Mouse (Mus musculus) heart, embryonic 13.5 days (tissue): Measurements from ENCODE around the gene Olr1. TPM values are rescaled to one million over a fixed set of nuclear protein-coding genes. Genes with fewer than 3 reads are reported as not detected.

Experiments
- ATAC-seq: fragments of 200-750 bp; cut with Nextera tagmentation; 2 replicates; pipeline ENCODE4 v1.8.0; 2017; ENCODE audit warnings: moderate TSS enrichment; ENCODE audit not compliant: insufficient number of reproducible peaks, low FRiP score, low TSS enrichment; ENCODE audit errors: extremely low read depth
- H3K27ac ChIP-seq: fragments of 300-500 bp; sonication (generic); replicated peaks from 2 replicates; pipeline ENCODE4 v1.5.1; 2015; ENCODE audit warnings: moderate library complexity, mild to moderate bottlenecking, inconsistent platforms
- H3K27me3 ChIP-seq: fragments of 300-500 bp; sonication (generic); replicated peaks from 2 replicates; pipeline ENCODE4 v1.6.1; 2015; ENCODE audit warnings: mild to moderate bottlenecking, inconsistent platforms
- H3K36me3 ChIP-seq: fragments of 300-500 bp; sonication (generic); 2 replicates; pipeline ENCODE4 v1.6.1; 2015; ENCODE audit warnings: mild to moderate bottlenecking, inconsistent platforms
- H3K4me1 ChIP-seq: fragments of 300-500 bp; sonication (generic); 2 replicates; pipeline ENCODE4 v1.6.1; 2015; ENCODE audit warnings: inconsistent platforms
- H3K4me2 ChIP-seq: fragments of 300-500 bp; sonication (generic); 2 replicates; pipeline ENCODE4 v1.6.1; 2015; ENCODE audit warnings: inconsistent platforms, mild to moderate bottlenecking, moderate library complexity
- H3K4me3 ChIP-seq: fragments of 300-500 bp; sonication (generic); 2 replicates; pipeline ENCODE4 v1.5.1; 2015; ENCODE audit warnings: moderate library complexity, mild to moderate bottlenecking, inconsistent platforms
- H3K9ac ChIP-seq: fragments of 300-500 bp; sonication (generic); 2 replicates; pipeline ENCODE4 v1.6.1; 2015; ENCODE audit warnings: inconsistent platforms, mild to moderate bottlenecking, moderate library complexity
- H3K9me3 ChIP-seq: fragments of 300-500 bp; sonication (generic); 2 replicates; pipeline ENCODE4 v1.6.1; 2016; ENCODE audit warnings: inconsistent platforms
- WGBS: fragments of 180-500 bp; shearing (Covaris S2); methylation state at CpG from one replicate; pipeline ENCODE4 v1.1.7; 2015; ENCODE audit warnings: mixed read lengths; 5-methylcytosine and 5-hydroxymethylcytosine counted together
- polyA plus RNA-seq: library from polyadenylated mRNA; unstranded; fragments of >200 nt; fragmentation: Nextera tagmentation; extraction: Ambion mirVana; gene quantifications from 2 replicates; pipeline ENCODE4 v1.2.1, GENCODE M21; 2015

Olr1 gene
- polyA plus RNA-seq, 1 experiment from 2014 or later, result 0.48 TPM

DNA sequence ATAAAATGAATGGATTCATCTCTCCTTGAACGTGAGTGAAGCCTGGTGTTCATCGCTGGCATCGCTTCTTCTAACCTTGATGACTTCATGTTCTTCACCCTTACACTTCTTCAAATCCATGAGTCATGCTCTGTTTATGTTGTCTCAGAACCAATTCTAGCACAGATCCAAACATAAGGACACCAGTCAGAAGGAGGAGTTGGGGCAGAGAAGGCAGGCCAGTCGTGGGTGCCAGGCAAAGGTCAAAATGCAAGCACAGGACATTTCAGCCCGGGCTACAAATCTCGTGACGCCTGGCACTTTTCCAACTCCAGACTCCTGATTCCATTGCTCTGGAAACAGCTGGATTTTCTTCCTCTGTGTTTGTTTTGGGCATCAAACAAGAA is 25.6 kb upstream of the Olr1 start:
- no peaks in the 10 kb centered on the region for H3K9me3 ChIP-seq
- peak overlapping the region; percentile 86 for H3K9ac ChIP-seq
- peaks cover 26% of the 10 kb centered on the region for H3K4me1 ChIP-seq
- peak overlapping the region; percentile 81 for H3K4me2 ChIP-seq
- peak overlapping the region; percentile 57 for H3K27ac ChIP-seq
- H3K4me3 ChIP-seq, result peak overlapping the region; percentile 76
- H3K36me3 ChIP-seq, result peaks cover 4% of the 10 kb centered on the region
- ATAC-seq, result peak; percentile 32; the same call in 1 of the 2 replicates
- 26% methylated on average over 7 of the region's 7 CpGs for WGBS
- no peaks in the 10 kb centered on the region for H3K27me3 ChIP-seq

DNA sequence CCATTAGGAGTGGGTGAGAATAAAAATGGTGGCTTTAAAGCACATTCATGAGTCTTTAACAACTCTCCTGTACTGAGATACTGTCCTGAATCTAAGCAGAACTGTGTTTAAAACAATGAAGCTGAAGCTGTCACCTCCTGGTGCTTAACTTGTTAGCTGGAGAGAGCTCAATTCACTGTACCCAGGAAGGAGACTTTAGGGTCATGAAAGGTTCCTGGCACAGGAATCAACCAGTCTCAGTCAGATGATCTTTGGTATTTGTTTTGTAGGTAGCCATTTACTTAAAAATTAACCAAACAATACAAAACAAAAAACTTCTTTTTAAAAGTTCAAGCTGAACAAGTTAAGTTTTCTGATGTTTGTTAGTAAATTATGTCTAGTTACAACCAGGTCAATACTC is 23.3 kb upstream of the Olr1 start:
- Histone ChIP-seq H3K9me3 (no peaks in the 10 kb centered on the region), H3K4me2 (no peak overlapping the region), H3K27me3 (no peaks in the 10 kb centered on the region), H3K4me3 (no peak overlapping the region), H3K9ac (no peak overlapping the region), H3K36me3 (no peaks in the 10 kb centered on the region), H3K27ac (no peak overlapping the region), H3K4me1 (peaks cover 19% of the 10 kb centered on the region)
- ATAC-seq, result no peak

DNA sequence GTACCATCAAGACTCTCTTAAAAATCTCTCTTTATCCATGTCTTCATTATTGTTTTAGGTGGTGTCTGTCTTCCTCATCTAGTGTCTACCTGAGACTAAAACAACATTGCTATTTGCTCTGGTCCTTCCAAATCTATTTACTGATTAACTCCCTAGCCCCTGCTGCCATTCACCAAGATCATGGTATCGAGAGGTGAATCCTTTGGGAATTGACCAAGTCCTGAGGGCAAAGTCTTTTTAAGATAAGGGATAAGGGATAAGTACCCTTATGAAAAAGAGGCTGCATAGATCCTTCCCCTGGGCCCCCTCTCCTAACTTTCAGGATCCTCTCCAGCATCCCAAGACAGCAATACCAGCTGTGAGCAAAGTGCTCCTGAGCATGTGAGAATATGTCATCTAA is 22.6 kb upstream of the Olr1 start:
- ATAC-seq, result no peak
- WGBS, result 81% methylated on average over 1 of the region's 1 CpGs
- no peak overlapping the region for H3K9ac ChIP-seq

DNA sequence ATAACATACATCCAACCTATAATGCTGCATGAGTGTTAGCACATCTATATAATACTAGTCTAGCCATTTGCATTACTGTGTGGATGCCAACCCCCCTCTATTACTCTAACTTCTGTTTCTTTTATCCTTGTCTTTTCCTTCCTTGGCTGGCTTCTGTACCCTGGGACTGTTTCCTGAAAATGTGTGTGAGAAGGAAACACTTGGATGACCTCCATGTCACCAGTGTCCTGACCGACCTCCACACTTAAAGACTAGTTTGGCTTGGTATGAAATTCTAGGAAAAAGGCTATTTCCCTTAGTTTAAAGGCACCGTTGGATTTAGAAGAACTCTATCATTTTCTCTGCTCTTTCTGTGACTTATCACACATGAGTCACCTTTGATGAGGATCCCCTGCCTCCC is 20.5 kb upstream of the Olr1 start:
- Histone ChIP-seq H3K36me3 (no peaks in the 10 kb centered on the region), H3K9me3 (no peaks in the 10 kb centered on the region), H3K4me1 (peaks cover 3% of the 10 kb centered on the region; the same call in 1 of the 2 replicates), H3K4me2 (no peak overlapping the region), H3K27me3 (no peaks in the 10 kb centered on the region), H3K27ac (0 out of 2 replicates have a peak overlapping the region, but pooled peaks have one; percentile 10), H3K9ac (no peak overlapping the region), H3K4me3 (no peak overlapping the region)
- no peak for ATAC-seq
- 47% methylated on average over 2 of the region's 2 CpGs for WGBS

More for the DNA sequence above, 22.6 kb upstream of the Olr1 start:
- H3K4me2 ChIP-seq, result no peak overlapping the region
- H3K4me3 ChIP-seq, result no peak overlapping the region
- peaks cover 12% of the 10 kb centered on the region for H3K4me1 ChIP-seq
- no peak overlapping the region for H3K27ac ChIP-seq
- H3K27me3 ChIP-seq, result no peaks in the 10 kb centered on the region
- no peaks in the 10 kb centered on the region for H3K9me3 ChIP-seq
- H3K36me3 ChIP-seq, result no peaks in the 10 kb centered on the region

DNA sequence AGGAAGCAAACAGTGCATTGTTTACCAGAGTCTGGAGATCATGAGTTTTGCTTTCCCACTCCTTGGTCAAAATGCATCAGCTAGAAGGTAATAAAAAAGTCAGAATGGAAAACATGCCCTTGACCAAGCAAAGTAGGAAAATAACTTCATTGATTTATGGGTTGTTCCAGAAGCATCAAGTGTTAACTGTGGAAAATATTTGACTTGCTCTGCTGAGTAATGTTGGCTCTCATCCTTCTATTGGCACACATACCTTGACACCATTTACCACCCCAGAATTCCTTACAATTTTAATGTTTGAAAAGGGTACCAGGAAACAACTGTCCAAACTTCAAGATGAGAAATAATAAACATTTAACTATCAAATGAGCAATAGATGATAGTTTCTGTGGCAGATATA is 19.1 kb upstream of the Olr1 start:
- Histone ChIP-seq H3K27ac (no peak overlapping the region), H3K36me3 (no peaks in the 10 kb centered on the region), H3K9me3 (no peaks in the 10 kb centered on the region), H3K4me1 (no peaks in the 10 kb centered on the region), H3K4me2 (no peak overlapping the region), H3K9ac (no peak overlapping the region), H3K4me3 (no peak overlapping the region), H3K27me3 (no peaks in the 10 kb centered on the region)
- no peak for ATAC-seq

DNA sequence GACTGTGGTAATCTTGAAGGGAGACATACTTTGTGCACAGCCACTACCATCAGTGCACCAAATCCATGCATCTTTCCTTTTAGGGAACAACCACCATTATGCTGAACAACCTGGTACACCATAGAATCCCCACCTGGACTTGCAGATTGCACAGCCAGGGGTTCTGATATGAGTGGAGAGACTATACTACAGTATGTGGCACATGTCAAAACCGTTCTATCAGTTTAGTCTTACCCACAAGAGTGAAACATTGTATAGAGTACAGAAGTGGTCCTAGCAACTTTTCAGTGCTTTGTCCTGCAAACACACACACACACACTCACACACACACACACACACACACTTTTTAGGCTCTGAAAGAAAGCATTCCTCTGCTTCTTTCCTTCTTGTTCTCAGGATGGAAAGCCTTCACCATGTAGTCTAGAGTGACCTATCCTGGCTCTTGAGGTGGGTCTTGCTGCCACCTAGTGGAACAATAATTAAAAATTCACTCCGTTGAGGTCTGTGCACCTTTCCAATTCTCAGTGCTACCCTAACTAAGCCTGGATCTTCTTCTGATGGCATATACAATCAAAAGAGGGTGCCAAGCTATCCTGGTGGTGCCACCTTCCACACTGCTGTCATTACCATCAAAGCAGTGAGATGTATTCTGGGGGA is 10.9 kb upstream of the Olr1 start:
- Histone ChIP-seq H3K4me1 (peaks cover 9% of the 10 kb centered on the region; the same call in 1 of the 2 replicates), H3K4me3 (no peak overlapping the region), H3K36me3 (no peaks in the 10 kb centered on the region), H3K9me3 (no peaks in the 10 kb centered on the region), H3K27me3 (no peaks in the 10 kb centered on the region), H3K27ac (no peak overlapping the region), H3K4me2 (no peak overlapping the region), H3K9ac (no peak overlapping the region)
- no peak for ATAC-seq
- 47% methylated on average over 2 of the region's 2 CpGs for WGBS

DNA sequence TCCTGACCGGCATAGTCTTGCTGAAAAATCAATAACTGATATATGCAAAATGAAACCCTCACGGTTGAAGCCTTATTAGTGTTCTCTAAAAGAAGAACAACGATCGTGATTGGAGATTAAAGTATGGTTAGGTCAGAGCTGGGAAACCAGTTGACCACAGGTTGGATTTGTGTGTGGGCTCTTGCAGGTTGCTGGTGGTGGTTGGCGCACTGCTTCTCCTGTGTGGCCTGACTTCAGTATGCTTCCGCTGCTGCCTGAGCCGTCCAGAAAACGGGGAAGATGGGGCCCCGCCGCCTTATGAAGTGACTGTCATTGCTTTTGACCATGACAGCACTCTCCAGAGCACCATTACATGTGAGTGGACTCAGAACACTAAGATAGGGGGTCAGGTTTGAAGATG is 9.4 kb upstream of the Olr1 start:
- Histone ChIP-seq H3K27ac (no peak overlapping the region), H3K4me2 (no peak overlapping the region), H3K36me3 (no peaks in the 10 kb centered on the region), H3K4me3 (no peak overlapping the region), H3K27me3 (no peaks in the 10 kb centered on the region), H3K4me1 (peaks cover 11% of the 10 kb centered on the region), H3K9me3 (no peaks in the 10 kb centered on the region), H3K9ac (no peak overlapping the region)
- WGBS, result 86% methylated on average over 10 of the region's 10 CpGs
- ATAC-seq, result no peak

DNA sequence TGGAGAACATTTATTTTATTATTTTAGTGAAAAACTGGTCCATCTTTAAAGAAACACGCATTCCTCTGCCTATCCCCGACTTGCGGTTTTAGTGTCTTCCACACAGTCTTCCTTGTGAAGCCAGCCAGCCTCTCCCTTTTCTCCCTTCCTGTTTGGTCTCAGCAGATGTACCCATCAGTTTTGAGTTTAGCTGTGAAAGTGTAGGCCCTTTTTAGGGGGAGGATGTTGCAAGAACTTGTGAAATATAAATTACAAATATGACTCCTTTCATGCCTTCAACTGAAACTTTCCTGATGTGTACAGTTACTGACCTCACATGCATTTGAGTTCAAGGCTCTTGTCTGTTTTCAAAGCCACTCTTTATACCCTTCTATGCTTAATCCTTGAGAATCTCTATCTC is 8.1 kb upstream of the Olr1 start:
- no peak overlapping the region for H3K9ac ChIP-seq
- no peaks in the 10 kb centered on the region for H3K9me3 ChIP-seq
- H3K36me3 ChIP-seq, result no peaks in the 10 kb centered on the region
- ATAC-seq, result no peak
- no peak overlapping the region for H3K4me2 ChIP-seq
- H3K27me3 ChIP-seq, result no peaks in the 10 kb centered on the region
- WGBS, result 84% methylated on average over 3 of the region's 3 CpGs
- peaks cover 12% of the 10 kb centered on the region for H3K4me1 ChIP-seq
- no peak overlapping the region for H3K27ac ChIP-seq
- H3K4me3 ChIP-seq, result no peak overlapping the region

DNA sequence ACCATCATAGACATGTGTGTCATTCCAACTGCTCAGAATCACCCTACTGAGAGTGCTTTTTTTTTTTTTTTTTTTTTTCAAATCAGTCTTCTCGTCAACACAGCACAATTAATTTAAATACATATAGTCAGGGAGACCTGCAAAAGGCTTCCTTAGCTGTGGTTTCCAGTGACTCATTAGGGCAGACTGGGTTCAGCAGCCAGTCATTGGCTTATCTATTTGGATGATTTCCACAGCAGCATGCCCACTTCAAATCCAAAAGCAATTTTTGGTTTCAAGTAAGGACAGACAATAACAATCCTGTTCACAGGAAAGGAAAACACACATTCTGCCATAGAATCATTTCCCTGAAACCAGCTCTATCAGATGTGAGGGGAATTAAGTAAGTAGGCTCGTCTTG is 7.4 kb upstream of the Olr1 start:
- no peaks in the 10 kb centered on the region for H3K9me3 ChIP-seq
- ATAC-seq, result no peak
- no peak overlapping the region for H3K9ac ChIP-seq
- no peak overlapping the region for H3K4me2 ChIP-seq
- no peaks in the 10 kb centered on the region for H3K27me3 ChIP-seq
- H3K36me3 ChIP-seq, result no peaks in the 10 kb centered on the region
- 0 out of 2 replicates have a peak overlapping the region, but pooled peaks have one; percentile 16 for H3K27ac ChIP-seq
- peaks cover 12% of the 10 kb centered on the region for H3K4me1 ChIP-seq
- 47% methylated on average over 2 of the region's 2 CpGs for WGBS
- no peak overlapping the region for H3K4me3 ChIP-seq

DNA sequence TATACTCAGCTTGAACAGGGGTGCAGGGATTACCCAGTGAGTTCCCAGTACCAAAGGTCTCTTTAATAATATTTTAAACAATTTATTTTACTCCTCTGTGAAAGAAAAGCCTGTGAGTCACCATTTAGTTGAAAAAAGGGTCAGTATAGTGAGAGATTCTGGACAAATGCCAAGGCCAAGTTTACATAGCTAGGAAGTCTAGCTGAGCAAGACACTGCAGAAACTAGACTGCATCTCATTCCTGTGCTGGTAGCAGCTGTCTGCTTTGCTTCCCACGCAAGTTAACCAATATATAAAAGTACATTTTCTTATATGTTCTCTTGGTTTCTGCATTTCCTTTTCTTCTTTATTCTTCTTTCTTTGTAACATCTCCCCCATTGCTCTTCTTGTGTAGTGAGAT is 6.4 kb upstream of the Olr1 start:
- H3K27me3 ChIP-seq, result no peaks in the 10 kb centered on the region
- no peaks in the 10 kb centered on the region for H3K36me3 ChIP-seq
- H3K4me1 ChIP-seq, result peaks cover 12% of the 10 kb centered on the region
- ATAC-seq, result no peak
- peak overlapping the region; percentile 16; the same call in 1 of the 2 replicates for H3K27ac ChIP-seq
- no peak overlapping the region for H3K9ac ChIP-seq
- H3K4me3 ChIP-seq, result no peak overlapping the region
- 30% methylated on average over 1 of the region's 1 CpGs for WGBS
- no peak overlapping the region for H3K4me2 ChIP-seq
- H3K9me3 ChIP-seq, result no peaks in the 10 kb centered on the region

DNA sequence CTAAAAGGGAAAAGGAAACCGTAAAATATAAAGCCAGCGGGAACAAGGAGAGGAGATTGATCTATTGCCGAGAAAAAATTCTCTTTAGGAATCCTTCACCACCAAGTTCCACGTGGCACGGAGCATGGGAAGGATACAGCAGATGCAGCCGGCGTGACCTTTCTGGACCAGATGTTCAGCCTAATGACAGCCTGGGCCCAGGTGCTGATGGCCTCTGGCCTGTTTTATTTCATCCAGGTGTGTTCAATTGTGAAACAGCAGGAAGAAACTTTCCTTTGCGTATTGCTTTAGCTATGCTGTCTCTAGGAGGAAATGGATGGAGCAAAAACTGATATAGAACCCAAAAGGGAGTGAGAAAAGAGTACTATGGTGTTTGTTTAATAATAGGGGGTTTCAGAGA is 5.9 kb upstream of the Olr1 start:
- Histone ChIP-seq H3K4me1 (peaks cover 12% of the 10 kb centered on the region), H3K4me2 (no peak overlapping the region), H3K36me3 (no peaks in the 10 kb centered on the region), H3K27me3 (no peaks in the 10 kb centered on the region), H3K27ac (peak overlapping the region; percentile 48; the same call in 1 of the 2 replicates), H3K9me3 (no peaks in the 10 kb centered on the region), H3K4me3 (no peak overlapping the region), H3K9ac (no peak overlapping the region)
- ATAC-seq, result no peak
- 62% methylated on average over 8 of the region's 8 CpGs for WGBS

DNA sequence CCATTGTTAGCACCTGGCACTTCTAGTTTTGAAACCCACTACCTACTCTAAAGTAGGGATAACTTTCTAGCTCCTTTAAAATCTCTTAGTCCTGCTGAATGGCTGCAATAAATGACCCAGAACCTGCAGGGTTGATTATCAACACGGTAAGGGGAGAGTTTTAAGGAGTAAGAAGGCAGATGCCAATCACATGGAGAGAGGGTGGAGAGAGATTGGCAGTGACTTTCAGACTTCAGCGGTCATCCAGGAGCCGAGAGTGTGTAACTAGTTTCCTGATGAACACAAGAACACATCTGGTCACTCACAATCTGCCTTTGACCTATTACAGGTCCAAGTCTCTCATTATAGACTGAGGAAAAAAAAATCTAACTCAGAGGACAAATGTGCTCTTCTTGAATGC is 5.4 kb upstream of the Olr1 start, which contains the start of gene Tmem52b:
Tmem52b (plus strand) TSS at position 189 of the 400 bp plus-strand sequence.
- Histone ChIP-seq H3K27ac (peak within 1 kb of the TSS; percentile 48; the same call in 1 of the 2 replicates), H3K36me3 (no peaks in the 10 kb centered on the region), H3K9me3 (no peaks in the 10 kb centered on the region), H3K4me3 (no peak within 1 kb of the TSS), H3K4me2 (no peak within 1 kb of the TSS), H3K9ac (no peak within 1 kb of the TSS), H3K27me3 (no peaks in the 10 kb centered on the region), H3K4me1 (peaks cover 12% of the 10 kb centered on the region)
- ATAC-seq, result no peak
- WGBS, result 64% methylated on average over 3 of the region's 3 CpGs
